Mouse (Mus musculus) heart, postnatal 0 days (tissue): ENCODE results near the gene Hivep3.

Source experiments
- CTCF ChIP-seq: IDR thresholded peaks from 2 replicates; pipeline ENCODE4 v1.5.1; 2016; ENCODE audit warnings: antibody characterized with exemption, control low read depth, low read depth
- EP300 ChIP-seq: IDR thresholded peaks from 2 replicates; pipeline ENCODE4 v1.6.1; 2016; ENCODE audit warnings: antibody characterized with exemption, low read depth

GRCm38 (mm10) chr4:119750681-119751211 is 17.2 kb downstream of the Hivep3 start:
- no peak for TF ChIP-seq CTCF
- no peak for TF ChIP-seq EP300
